In genomic region chr16:40960586-40960985, GRCm38 (mm10) we compare ENCODE assay signal across 18 mouse cellular contexts.
"Had no signal": no experiment of that assay in that cellular context is flagged by ENCODE, and none has a peak within 500 bp of the region (broad histone marks: within the 10 kb centered on the region; RNA-seq: fewer than 3 reads in every experiment).

No protein-coding gene starts in this region.

- DNase-seq: liver; liver, embryonic 13.5 days; liver, postnatal 0 days; lung, adult 2 months; lung, postnatal 14 days; lung, postnatal 4 days; right cerebral cortex, postnatal 14 days; thymus, adult 2 months; thymus, postnatal 25 days; thymus, postnatal 4 days had no signal

- H3K27me3 ChIP-seq: liver, embryonic 13.5 days; liver, embryonic 15.5 days; lung, embryonic 15.5 days; neural tube, embryonic 13.5 days; stomach, embryonic 15.5 days had no signal

- H3K4me3 ChIP-seq: liver, embryonic 13.5 days; liver, embryonic 15.5 days; lung, embryonic 15.5 days; myocyte; neural tube, embryonic 13.5 days; stomach, embryonic 15.5 days had no signal

- H3K4me2 ChIP-seq: liver, embryonic 11.5 days; liver, embryonic 13.5 days; liver, embryonic 15.5 days; lung, embryonic 15.5 days; neural tube, embryonic 13.5 days; stomach, embryonic 15.5 days had no signal

- H3K9ac ChIP-seq: liver, embryonic 13.5 days; liver, embryonic 15.5 days; liver, postnatal 0 days; lung, embryonic 15.5 days; neural tube, embryonic 13.5 days; stomach, embryonic 15.5 days had no signal

- ATAC-seq: liver, postnatal 0 days; lung, postnatal 0 days had no signal

- H3K27ac ChIP-seq: liver, embryonic 13.5 days; liver, embryonic 15.5 days; lung, embryonic 15.5 days; neural tube, embryonic 13.5 days; stomach, embryonic 15.5 days; stomach, postnatal 0 days had no signal

- H3K4me1 ChIP-seq: liver, embryonic 13.5 days; liver, embryonic 15.5 days; lung, embryonic 15.5 days; stomach, embryonic 15.5 days had no signal

- H3K36me3 ChIP-seq: liver, embryonic 13.5 days; liver, embryonic 15.5 days; lung, embryonic 15.5 days; neural tube, embryonic 13.5 days; stomach, embryonic 15.5 days had no signal

- H3K9me3 ChIP-seq: liver, embryonic 13.5 days; liver, embryonic 15.5 days; lung, embryonic 15.5 days; neural tube, embryonic 13.5 days; stomach, embryonic 15.5 days had no signal
